ENCODE assay signal across 8 mouse cellular contexts in the genomic region with DNA sequence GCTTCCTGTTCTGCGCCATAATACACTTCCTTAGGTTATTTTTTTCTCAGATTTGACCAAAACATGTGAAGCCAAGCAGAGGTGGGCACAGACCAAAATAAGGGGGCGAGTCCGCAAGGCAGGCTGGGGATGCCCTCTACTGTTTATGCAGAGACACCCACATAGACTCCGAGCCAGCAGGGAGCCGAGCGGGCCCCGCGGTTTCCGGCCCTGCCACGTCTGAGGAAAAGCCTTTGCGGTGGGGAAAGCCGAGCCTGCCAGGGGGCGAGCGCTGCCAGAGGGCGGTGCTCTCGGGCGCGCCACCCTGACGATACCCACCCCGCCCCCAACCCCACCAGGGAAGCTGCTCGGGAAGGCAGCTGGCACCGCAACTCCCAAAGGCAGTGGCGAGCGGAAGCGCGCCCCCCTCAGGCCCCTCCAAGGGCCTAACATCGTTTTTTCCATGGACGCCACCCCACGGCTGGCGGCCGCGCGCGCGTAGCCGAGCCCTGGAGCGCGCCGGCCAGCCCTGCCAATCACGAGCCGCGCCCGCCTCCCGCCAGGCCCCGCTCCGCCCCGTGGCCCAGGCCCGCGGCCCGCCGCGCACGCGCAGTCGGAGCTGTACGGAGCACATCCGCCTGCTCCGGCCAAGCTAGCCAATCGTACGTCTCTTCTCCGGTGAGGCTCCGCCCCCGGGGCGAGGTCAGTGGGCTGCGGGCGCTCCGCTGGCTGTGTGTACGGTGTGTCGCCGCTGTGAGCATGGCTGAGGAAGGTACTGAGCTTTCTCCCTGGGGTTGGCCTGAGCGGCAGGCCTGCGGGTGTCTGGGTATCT. TPM values are rescaled to one million over a fixed set of nuclear protein-coding genes. Genes with fewer than 3 reads are reported as not detected.
DNase-seq lines count a peak whose midpoint lies in the region; ATAC-seq and TF ChIP-seq lines count a peak whose summit lies in the region.

A gene (plus strand): TSS at position 612 of the 811 bp plus-strand sequence.

- TF ChIP-seq POLR2A in lung, adult 2 months (IDR thresholded peaks at IDR 0.05; ENCODE audit: borderline replicate concordance, extremely low read depth, low read depth, low read length): peak; percentile 98

- H3K27ac ChIP-seq in ES-E14 (ENCODE audit: insufficient read depth, low read depth, low read length, poor library complexity, severe bottlenecking): peak within 1 kb of the TSS; percentile 87
- H3K27ac ChIP-seq in forebrain, embryonic 15.5 days (replicated peaks): peak within 1 kb of the TSS; percentile 98

- peak within 1 kb of the TSS; percentile 96 for H3K9ac ChIP-seq in ES-E14 (ENCODE audit: insufficient read depth, low read depth, low read length, poor library complexity, severe bottlenecking)
- peak within 1 kb of the TSS; percentile 79 for H3K9ac ChIP-seq in forebrain, embryonic 15.5 days (replicated peaks)

- WGBS in forebrain, embryonic 15.5 days: under 1% methylated on average over 59 of the region's 72 CpGs
- under 1% methylated on average over 71 of the region's 72 CpGs for WGBS in lung, adult 2 months

- intact Hi-C loops in heart, postnatal 25 days (cut with DNase I): loop anchor here (2.0 to 10.0 kb wide), 3 partner anchors 150 to 224 kb away; a partner anchor contains a TSS

- H3K36me3 ChIP-seq in ES-E14 (ENCODE audit: control insufficient read depth, insufficient read depth, low read length, poor library complexity, severe bottlenecking): peaks cover 17% of the 10 kb centered on the region
- peaks cover 34% of the 10 kb centered on the region for H3K36me3 ChIP-seq in forebrain, embryonic 15.5 days

- H3K4me1 ChIP-seq in ES-E14 (ENCODE audit: control insufficient read depth in 2 of 2, insufficient read depth in 2 of 2, low read length in 2 of 2, poor library complexity in 1 of 2): no peaks in the 10 kb centered on the region
- peaks cover 17% of the 10 kb centered on the region for H3K4me1 ChIP-seq in forebrain, embryonic 15.5 days
- peaks cover 5% of the 10 kb centered on the region for H3K4me1 ChIP-seq in lung, adult 2 months (ENCODE audit: control insufficient read depth, insufficient read depth, low read length)

- H3K9me3 ChIP-seq in ES-E14 (ENCODE audit: control insufficient read depth, insufficient read depth, low read depth, low read length): no peaks in the 10 kb centered on the region
- no peaks in the 10 kb centered on the region for H3K9me3 ChIP-seq in forebrain, embryonic 15.5 days

- H3K4me2 ChIP-seq in forebrain, embryonic 15.5 days (replicated peaks): peak within 1 kb of the TSS; percentile 56

- no peaks in the 10 kb centered on the region for H3K27me3 ChIP-seq in forebrain, embryonic 15.5 days

- ATAC-seq in forebrain, embryonic 15.5 days (replicated peaks): peak; percentile 97
- ATAC-seq in neutrophil, adult 5-6 weeks (ENCODE audit: extremely low read depth, insufficient number of reproducible peaks, low FRiP score, poor library complexity, severe bottlenecking): peak; percentile 86

- peak; percentile 88 for DNase-seq in ES-E14 (ENCODE audit: low read depth, low spot score)
- DNase-seq in cerebellum, adult 11-12 months: peak; percentile 100
- DNase-seq in heart, postnatal 25 days (ENCODE audit: low spot score): peak; percentile 99
- peak; percentile 99 to 100 for DNase-seq in layer of hippocampus, adult 18-20 months (ENCODE audit: low spot score in 2 of 2)
- DNase-seq in lung, adult 2 months: peak; percentile 96
- peak; percentile 98 to 99 for DNase-seq in thymus, adult 18-20 months

- in situ Hi-C loops in ES-E14 (cut with MboI; ENCODE audit: low sequenced_read_pairs in 2 of 2, unreplicated experiment in 2 of 2): no loop called here

- TF ChIP-seq CTCF in lung, adult 2 months (IDR thresholded peaks at IDR 0.05; ENCODE audit: insufficient read depth, low read length): no peak

- H3K4me3 ChIP-seq in ES-E14 (ENCODE audit: insufficient read depth in 1 of 2, low read depth in 1 of 2, low read length in 2 of 2, poor library complexity in 1 of 2, severe bottlenecking in 1 of 2): peak within 1 kb of the TSS; percentile 96 to 99
- H3K4me3 ChIP-seq in forebrain, embryonic 15.5 days: peak within 1 kb of the TSS; percentile 86
- H3K4me3 ChIP-seq in lung, adult 2 months (replicated peaks; ENCODE audit: extremely low read depth, low read depth, low read length): peak within 1 kb of the TSS; percentile 81

TF ChIP-seq in ES-E14, 5 proteins besides CTCF, POLR2A, EP300 and RAD21:
- TF ChIP-seq CHD2 (IDR thresholded peaks at IDR 0.05; ENCODE audit: low read depth, low read length): no peak
- TF ChIP-seq ZNF384 (IDR thresholded peaks at IDR 0.05; ENCODE audit: low read depth, low read length): no peak

RNA-seq across cellular contexts. Expression of the gene that starts here (rescaled TPM):
- total RNA-seq in ES-E14 (2012; rRNA removed): 54.3 and 85.8 TPM in 2 replicates
- 183 and 185 TPM in 2 replicates for polyA plus RNA-seq in forebrain, embryonic 15.5 days (2015; fragmentation: Nextera tagmentation; extraction: Ambion mirVana)
- 10 to 100 TPM; 63.2 to 70.0 TPM for total RNA-seq in heart, postnatal 25 days (2021)
- 100 to 1,000 TPM; 106 to 110 TPM for total RNA-seq in layer of hippocampus, adult 18-20 months (2021)
- polyA plus RNA-seq in lung, adult 2 months (2012; rRNA removed): 47.8 and 56.4 TPM in 2 replicates
- 128 and 139 TPM in 2 replicates for total RNA-seq in neutrophil, adult 5-6 weeks (2017)

Comparison
In these comparisons a context has a peak if more than half of its experiments do, and no peak if none do; other contexts are left out.
1. Peak in every context shown above with its lines: DNase-seq, ATAC-seq, H3K4me3 ChIP-seq and H3K27ac ChIP-seq.